Mouse (Mus musculus): Measurements from ENCODE around the gene Sema6d. TPM values are rescaled to one million over a fixed set of nuclear protein-coding genes. Genes with fewer than 3 reads are reported as not detected.
A peak's percentile ranks its signal among the peaks of the same experiment; 100 is the strongest.

Gene Sema6d
- polyA plus RNA-seq, 1 experiment from 2014 or later: 3.6 TPM

DNA sequence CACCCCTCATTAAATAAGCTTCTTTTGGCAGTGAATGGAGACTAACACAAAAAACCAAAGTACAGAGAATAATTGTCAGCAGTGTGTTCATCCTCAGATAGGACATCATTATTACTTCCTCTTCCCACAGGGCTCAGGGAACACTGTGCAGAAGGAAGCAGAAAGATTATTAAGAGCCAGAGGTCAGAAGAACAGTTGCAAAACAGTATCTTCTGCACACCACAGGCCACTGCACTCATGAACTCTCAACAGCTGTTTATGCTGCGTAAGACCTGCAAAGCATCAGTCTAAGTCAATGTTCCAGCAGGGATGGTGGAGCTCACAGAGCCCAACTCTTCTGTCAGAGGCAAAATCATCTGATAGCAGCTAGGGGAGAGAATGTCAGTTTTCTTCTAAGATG lies 600.6 kb downstream of the Sema6d start:
- Histone ChIP-seq H3K27ac (ENCODE audit: low read depth) (no peak overlapping the region), H3K9me3 (ENCODE audit: low read length) (no peaks in the 10 kb centered on the region), H3K4me2 (ENCODE audit: low read depth, low read length) (no peak overlapping the region), H3K9ac (replicated peaks) (no peak overlapping the region), H3K4me1 (ENCODE audit: insufficient read depth) (no peaks in the 10 kb centered on the region), H3K27me3 (ENCODE audit: insufficient read depth, low read length) (no peaks in the 10 kb centered on the region), H3K4me3 (ENCODE audit: low read depth, low read length) (no peak overlapping the region), H3K36me3 (replicated peaks; ENCODE audit: insufficient read depth, low read length) (no peaks in the 10 kb centered on the region)
- TF ChIP-seq EP300 (IDR thresholded peaks at IDR 0.05; ENCODE audit: low read depth) (0 out of 2 replicates have a peak, but pooled peaks have one; percentile 62), CTCF (IDR thresholded peaks at IDR 0.05; ENCODE audit: low read depth) (no peak)
- 63% methylated on average over 1 of the region's 1 CpGs for WGBS (ENCODE audit: insufficient replicate concordance)
- no peak for DNase-seq
- ATAC-seq: peak; percentile 73

DNA sequence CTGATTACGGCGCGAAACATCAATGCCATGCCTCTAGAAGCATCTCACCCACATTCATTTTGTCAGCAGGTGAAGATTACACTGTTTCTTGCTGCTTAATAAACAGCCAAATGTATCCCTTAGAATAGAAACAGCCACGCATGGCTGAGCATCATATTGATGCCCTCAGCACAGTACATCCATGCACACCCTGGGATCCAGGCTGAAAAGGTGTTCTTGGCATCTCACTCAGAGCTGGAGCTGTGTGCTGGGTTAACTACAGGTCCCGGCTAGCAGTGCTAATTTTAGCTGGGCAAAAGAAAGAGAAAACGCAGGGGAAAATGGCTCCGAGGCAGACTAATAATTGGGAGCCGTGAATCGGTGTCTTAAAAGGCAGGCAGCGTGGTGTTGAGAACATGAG lies 612.9 kb downstream of the Sema6d start:
- Histone ChIP-seq H3K4me1 (ENCODE audit: insufficient read depth) (no peaks in the 10 kb centered on the region), H3K4me3 (ENCODE audit: low read depth, low read length) (no peak overlapping the region), H3K27ac (ENCODE audit: low read depth) (no peak overlapping the region), H3K27me3 (ENCODE audit: insufficient read depth, low read length) (no peaks in the 10 kb centered on the region), H3K9me3 (ENCODE audit: low read length) (no peaks in the 10 kb centered on the region), H3K36me3 (replicated peaks; ENCODE audit: insufficient read depth, low read length) (no peaks in the 10 kb centered on the region), H3K4me2 (ENCODE audit: low read depth, low read length) (no peak overlapping the region), H3K9ac (replicated peaks) (no peak overlapping the region)
- DNase-seq (no peak), ATAC-seq (no peak)
- TF ChIP-seq CTCF (IDR thresholded peaks at IDR 0.05; ENCODE audit: low read depth): no peak
- TF ChIP-seq EP300 (IDR thresholded peaks at IDR 0.05; ENCODE audit: low read depth): no peak
- WGBS (ENCODE audit: insufficient replicate concordance): 85% methylated on average over 10 of the region's 10 CpGs

DNA sequence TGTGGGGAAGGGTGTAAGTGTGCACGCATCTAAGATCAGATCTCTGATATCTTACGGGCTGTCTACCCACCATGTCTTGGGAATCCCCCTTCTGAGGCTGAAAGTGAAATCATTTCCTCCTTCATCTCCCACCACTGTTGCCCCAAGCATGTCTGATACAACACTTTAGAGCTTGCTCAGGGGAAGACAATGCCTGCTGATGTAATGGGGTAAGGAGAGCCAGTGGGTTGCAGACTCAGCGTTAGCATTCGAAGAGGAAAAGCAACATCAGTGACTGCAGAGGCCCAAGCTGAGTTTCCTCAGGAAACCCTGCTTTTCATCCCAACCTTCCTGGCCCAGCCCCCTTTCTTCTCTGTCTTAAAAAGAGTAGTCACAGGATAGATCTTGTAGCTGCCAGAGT lies 615.2 kb downstream of the Sema6d start:
- Histone ChIP-seq H3K4me2 (ENCODE audit: low read depth, low read length) (no peak overlapping the region), H3K4me3 (ENCODE audit: low read depth, low read length) (no peak overlapping the region), H3K36me3 (replicated peaks; ENCODE audit: insufficient read depth, low read length) (no peaks in the 10 kb centered on the region), H3K27ac (ENCODE audit: low read depth) (0 out of 2 replicates have a peak overlapping the region, but pooled peaks have one; percentile 16), H3K9me3 (ENCODE audit: low read length) (no peaks in the 10 kb centered on the region), H3K9ac (replicated peaks) (no peak overlapping the region), H3K4me1 (ENCODE audit: insufficient read depth) (no peaks in the 10 kb centered on the region), H3K27me3 (ENCODE audit: insufficient read depth, low read length) (no peaks in the 10 kb centered on the region)
- DNase-seq (no peak), ATAC-seq (no peak)
- WGBS (ENCODE audit: insufficient replicate concordance): 45% methylated on average over 4 of the region's 4 CpGs
- TF ChIP-seq CTCF (IDR thresholded peaks at IDR 0.05; ENCODE audit: low read depth) (no peak), EP300 (IDR thresholded peaks at IDR 0.05; ENCODE audit: low read depth) (no peak)

DNA sequence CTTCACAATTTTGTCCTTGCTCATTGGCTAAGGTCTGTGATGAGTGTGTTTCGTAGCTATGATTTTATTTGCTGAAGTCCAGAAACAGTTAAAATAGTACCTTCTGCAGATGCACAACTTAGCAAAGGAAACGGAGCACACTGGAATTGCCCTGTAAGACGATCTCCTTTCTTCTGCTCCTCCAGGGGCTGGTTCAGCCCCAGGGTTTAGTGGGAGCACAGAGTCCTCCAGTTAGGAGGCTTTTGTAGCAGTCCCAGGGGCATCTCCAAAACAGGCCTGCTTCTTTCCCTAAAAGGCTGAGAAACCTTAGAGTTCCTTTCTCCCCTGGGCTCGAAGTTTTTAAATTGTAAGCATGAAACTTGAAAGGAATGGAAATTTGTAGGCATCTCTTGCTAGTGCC lies 616.0 kb downstream of the Sema6d start:
- Histone ChIP-seq H3K4me1 (ENCODE audit: insufficient read depth) (no peaks in the 10 kb centered on the region), H3K27me3 (ENCODE audit: insufficient read depth, low read length) (no peaks in the 10 kb centered on the region), H3K4me3 (ENCODE audit: low read depth, low read length) (no peak overlapping the region), H3K27ac (ENCODE audit: low read depth) (no peak overlapping the region), H3K9ac (replicated peaks) (no peak overlapping the region), H3K36me3 (replicated peaks; ENCODE audit: insufficient read depth, low read length) (no peaks in the 10 kb centered on the region), H3K4me2 (ENCODE audit: low read depth, low read length) (no peak overlapping the region), H3K9me3 (ENCODE audit: low read length) (no peaks in the 10 kb centered on the region)
- no peak for TF ChIP-seq CTCF (IDR thresholded peaks at IDR 0.05; ENCODE audit: low read depth)
- ATAC-seq: no peak
- no peak for DNase-seq
- 55% methylated on average over 4 of the region's 4 CpGs for WGBS (ENCODE audit: insufficient replicate concordance)

DNA sequence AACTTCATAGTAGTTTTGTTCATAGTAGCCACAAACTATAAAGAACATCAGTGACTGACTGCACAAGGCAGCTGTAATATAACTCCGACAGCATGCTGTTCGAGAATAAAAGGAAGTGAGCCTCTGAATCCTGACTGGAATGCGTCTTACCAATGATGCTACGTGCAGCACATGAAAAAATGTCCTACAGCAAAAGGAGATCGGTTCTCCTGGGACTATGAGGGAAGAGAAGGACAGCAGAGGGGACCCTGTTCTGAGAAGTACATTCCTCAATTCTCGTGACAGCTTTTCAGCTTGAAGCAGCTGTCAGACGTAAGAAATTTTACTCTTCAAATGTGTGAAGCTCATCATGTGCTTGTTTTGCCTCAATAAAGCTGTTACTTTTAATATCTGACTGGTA lies 617.1 kb downstream of the Sema6d start:
- 60% methylated on average over 7 of the region's 7 CpGs for whole genome bisulfite sequencing (ENCODE audit: insufficient replicate concordance)
- H3K36me3 ChIP-seq (replicated peaks; ENCODE audit: insufficient read depth, low read length): no peaks in the 10 kb centered on the region
- H3K4me1 ChIP-seq (ENCODE audit: insufficient read depth): no peaks in the 10 kb centered on the region
- H3K9ac ChIP-seq (replicated peaks): no peak overlapping the region
- H3K4me2 ChIP-seq (ENCODE audit: low read depth, low read length): no peak overlapping the region
- ATAC-seq (no peak), DNase-seq (no peak)
- TF ChIP-seq EP300 (IDR thresholded peaks at IDR 0.05; ENCODE audit: low read depth) (no peak), CTCF (IDR thresholded peaks at IDR 0.05; ENCODE audit: low read depth) (no peak)
- H3K9me3 ChIP-seq (ENCODE audit: low read length): no peaks in the 10 kb centered on the region
- no peaks in the 10 kb centered on the region for H3K27me3 ChIP-seq (ENCODE audit: insufficient read depth, low read length)
- H3K27ac ChIP-seq (ENCODE audit: low read depth): no peak overlapping the region
- H3K4me3 ChIP-seq (ENCODE audit: low read depth, low read length): no peak overlapping the region

Measured in liver, postnatal 0 days (tissue).